Mouse (Mus musculus) telencephalon, adult 2 months (tissue): ENCODE results near the gene Thsd1.
"Not testable (repeated sequence)": the region's sequence is repeated elsewhere in the genome, so short reads cannot be mapped to it uniquely, and the experiment has no call there.

Source experiments
- DNase-seq: peaks from one replicate; pipeline ENCODE4 v3.0.0-alpha.2; 2011; ENCODE audit warnings: low read depth, low spot score

Thsd1 gene

GRCm38 (mm10) chr8:22264292-22264691 is 37.2 kb downstream of the Thsd1 start:
- DNase-seq: no peak

GRCm38 (mm10) chr8:22264787-22265186 is 37.7 kb downstream of the Thsd1 start:
- no peak for DNase-seq

- DNase-seq: no peak
Observed at GRCm38 (mm10) chr8:22265194-22265593, 38.1 kb downstream of the Thsd1 start.

- no peak for DNase-seq
Observed at GRCm38 (mm10) chr8:22266809-22267208, 39.7 kb downstream of the Thsd1 start.

GRCm38 (mm10) chr8:22273142-22273541 is 46.0 kb downstream of the Thsd1 start:
- no peak for DNase-seq

GRCm38 (mm10) chr8:22274641-22275040 is 47.5 kb downstream of the Thsd1 start:
- DNase-seq: no peak

- DNase-seq: no peak
Observed at GRCm38 (mm10) chr8:22282999-22283491, 55.9 kb downstream of the Thsd1 start, which contains the start of gene Tpte. Tpte (plus strand) TSS chr8:22283441.

GRCm38 (mm10) chr8:22302326-22302725 is 75.2 kb downstream of the Thsd1 start:
- no peak for DNase-seq

GRCm38 (mm10) chr8:22302896-22303306 is 75.8 kb downstream of the Thsd1 start:
- DNase-seq: no peak

- not testable (repeated sequence) for DNase-seq
Observed at GRCm38 (mm10) chr8:22304045-22304444, 76.9 kb downstream of the Thsd1 start.

GRCm38 (mm10) chr8:22306999-22307398 is 79.9 kb downstream of the Thsd1 start:
- DNase-seq: no peak
